Mouse (Mus musculus): ENCODE measurements around the gene Lingo1. TPM values are rescaled to one million over a fixed set of nuclear protein-coding genes. Genes with fewer than 3 reads are reported as not detected.

The Lingo1 gene
- total and polyA plus RNA-seq, 3 experiments: not detected

DNA sequence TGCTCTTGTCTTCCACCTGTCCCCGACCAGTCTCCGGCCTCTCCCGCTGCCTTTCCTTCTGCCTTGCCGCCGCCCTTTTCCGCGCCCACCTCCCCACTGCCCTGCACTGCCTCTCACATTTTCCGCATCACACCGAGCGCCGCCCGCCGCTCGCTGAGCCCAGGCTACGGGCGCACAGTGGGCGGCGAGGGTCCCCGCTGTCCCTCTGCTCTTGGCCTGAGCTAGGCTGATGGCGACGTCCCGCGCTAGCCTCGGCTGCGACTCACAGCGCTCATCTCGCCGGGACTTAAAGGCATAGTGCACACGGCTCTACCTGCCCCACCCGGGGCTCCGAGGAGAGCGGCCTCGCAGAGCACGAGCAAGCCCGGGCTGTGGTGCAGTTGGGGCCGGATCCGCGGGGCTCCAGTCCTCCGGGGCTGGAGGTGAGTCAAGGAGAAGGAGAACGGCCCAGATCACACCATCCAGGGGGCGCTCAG, 426 bp upstream of the Lingo1 start:
- H3K4me1 ChIP-seq (ENCODE audit: control insufficient read depth in 1 of 2, insufficient read depth in 2 of 2): no peaks in the 10 kb centered on the region
- no peaks in the 10 kb centered on the region for H3K79me2 ChIP-seq (replicated peaks; ENCODE audit: control insufficient read depth, extremely low read depth, insufficient read depth, poor library complexity, severe bottlenecking)
- H3K4me3 ChIP-seq (replicated peaks in 1 of 3; ENCODE audit: low read depth in 2 of 3, low read length in 2 of 3, poor library complexity in 1 of 3): no peak overlapping the region
- no peak for DNase-seq (ENCODE audit: extremely low read depth)
- H3K27ac ChIP-seq (ENCODE audit: insufficient read depth, low read depth): no peak overlapping the region
- no peaks in the 10 kb centered on the region for H3K9me3 ChIP-seq (replicated peaks; ENCODE audit: low read length)
- peaks cover 85% of the 10 kb centered on the region for H3K27me3 ChIP-seq (replicated peaks)
- H3K36me3 ChIP-seq (replicated peaks in 1 of 2; ENCODE audit: control insufficient read depth in 1 of 2, insufficient read depth in 1 of 2, low read length in 1 of 2): no peaks in the 10 kb centered on the region
- dilution Hi-C loops (cut with MboI; ENCODE audit: extremely low pct_ligation_motif_present, extremely low pct_unique_long_range_greater_than_20kb, low sequenced_read_pairs): no loop called here
- no peak for TF ChIP-seq SIN3A (IDR thresholded peaks at IDR 0.05; ENCODE audit: low read length)
- TF ChIP-seq ZC3H11A (IDR thresholded peaks at IDR 0.05; ENCODE audit: low read depth, low read length): no peak
- TF ChIP-seq PAX5 (IDR thresholded peaks at IDR 0.05; ENCODE audit: low read length): no peak
- no peak for TF ChIP-seq GABPA (IDR thresholded peaks at IDR 0.05; ENCODE audit: insufficient replicate concordance, low read depth, low read length)
- TF ChIP-seq USF1 (IDR thresholded peaks at IDR 0.05; ENCODE audit: low read depth, low read length): no peak
- no peak for TF ChIP-seq MAFK (IDR thresholded peaks at IDR 0.05; ENCODE audit: insufficient replicate concordance, low read length)
- TF ChIP-seq MAX (IDR thresholded peaks at IDR 0.05; ENCODE audit: low read length): no peak
- H3K9ac ChIP-seq (ENCODE audit: insufficient read depth, low read depth): no peak overlapping the region
- no peak overlapping the region for H3K4me2 ChIP-seq (ENCODE audit: insufficient read depth, low read depth, poor library complexity, severe bottlenecking)
- in situ Hi-C loops (cut with MboI; ENCODE audit: low pct_ligation_motif_present, low pct_unique_long_range_greater_than_20kb, low sequenced_read_pairs): no loop called here

GRCm38 (mm10) chr9:56791696-56792261, 4.5 kb downstream of the Lingo1 start:
- in situ Hi-C loops (cut with MboI; ENCODE audit: low pct_ligation_motif_present, low pct_unique_long_range_greater_than_20kb, low sequenced_read_pairs): no loop called here
- Histone ChIP-seq H3K27me3 (replicated peaks) (peaks cover 78% of the 10 kb centered on the region), H3K27ac (ENCODE audit: insufficient read depth, low read depth) (no peak overlapping the region), H3K4me1 (ENCODE audit: control insufficient read depth in 1 of 2, insufficient read depth in 2 of 2) (no peaks in the 10 kb centered on the region), H3K4me3 (replicated peaks in 1 of 3; ENCODE audit: low read depth in 2 of 3, low read length in 2 of 3, poor library complexity in 1 of 3) (no peak overlapping the region), H3K9me3 (replicated peaks; ENCODE audit: low read length) (no peaks in the 10 kb centered on the region), H3K36me3 (replicated peaks in 1 of 2; ENCODE audit: control insufficient read depth in 1 of 2, insufficient read depth in 1 of 2, low read length in 1 of 2) (no peaks in the 10 kb centered on the region), H3K9ac (ENCODE audit: insufficient read depth, low read depth) (no peak overlapping the region), H3K79me2 (replicated peaks; ENCODE audit: control insufficient read depth, extremely low read depth, insufficient read depth, poor library complexity, severe bottlenecking) (no peaks in the 10 kb centered on the region), H3K4me2 (ENCODE audit: insufficient read depth, low read depth, poor library complexity, severe bottlenecking) (no peak overlapping the region)
- dilution Hi-C loops (cut with MboI; ENCODE audit: extremely low pct_ligation_motif_present, extremely low pct_unique_long_range_greater_than_20kb, low sequenced_read_pairs): no loop called here
- DNase-seq (ENCODE audit: extremely low read depth): no peak
- no peak for TF ChIP-seq ETS1 (conservative IDR thresholded peaks at IDR 0.05; ENCODE audit: low read depth, low read length)
- TF ChIP-seq POLR2AphosphoS2 (IDR thresholded peaks at IDR 0.05; ENCODE audit: low read depth, low read length): no peak
- TF ChIP-seq IRF4 (IDR thresholded peaks at IDR 0.05; ENCODE audit: low read depth, low read length): no peak
- TF ChIP-seq RAD21 (IDR thresholded peaks at IDR 0.05; ENCODE audit: low read depth, low read length): no peak
- no peak for TF ChIP-seq CHD1 (IDR thresholded peaks at IDR 0.05; ENCODE audit: low read depth, low read length)
- no peak for TF ChIP-seq EP300 (IDR thresholded peaks at IDR 0.05; ENCODE audit: low read length)
- no peak for TF ChIP-seq ZMIZ1 (IDR thresholded peaks at IDR 0.05; ENCODE audit: low read depth, low read length)
- TF ChIP-seq MXI1 (IDR thresholded peaks at IDR 0.05; ENCODE audit: low read depth, low read length): no peak
- no peak for TF ChIP-seq POLR2A (IDR thresholded peaks at IDR 0.05; ENCODE audit: low read depth, low read length)
- no peak for TF ChIP-seq ZKSCAN1 (IDR thresholded peaks at IDR 0.05; ENCODE audit: borderline replicate concordance, low read depth, low read length)
- TF ChIP-seq KAT2A (IDR thresholded peaks at IDR 0.05; ENCODE audit: insufficient replicate concordance, low read length): no peak
- TF ChIP-seq UBTF (IDR thresholded peaks at IDR 0.05; ENCODE audit: low read depth, low read length): no peak
- no peak for TF ChIP-seq CTCF (conservative IDR thresholded peaks at IDR 0.05 in 1 of 2, IDR thresholded peaks at IDR 0.05 in 1 of 2; ENCODE audit: low read depth in 2 of 2, low read length in 2 of 2)
- no peak for TF ChIP-seq USF1 (IDR thresholded peaks at IDR 0.05; ENCODE audit: low read depth, low read length)
- TF ChIP-seq NELFE (IDR thresholded peaks at IDR 0.05; ENCODE audit: low read depth, low read length): no peak
- TF ChIP-seq MYC (IDR thresholded peaks at IDR 0.05; ENCODE audit: low read depth, low read length): no peak
- no peak for TF ChIP-seq ZC3H11A (IDR thresholded peaks at IDR 0.05; ENCODE audit: low read depth, low read length)
